ENCODE assay signal across 15 mouse cellular contexts in the genomic region with DNA sequence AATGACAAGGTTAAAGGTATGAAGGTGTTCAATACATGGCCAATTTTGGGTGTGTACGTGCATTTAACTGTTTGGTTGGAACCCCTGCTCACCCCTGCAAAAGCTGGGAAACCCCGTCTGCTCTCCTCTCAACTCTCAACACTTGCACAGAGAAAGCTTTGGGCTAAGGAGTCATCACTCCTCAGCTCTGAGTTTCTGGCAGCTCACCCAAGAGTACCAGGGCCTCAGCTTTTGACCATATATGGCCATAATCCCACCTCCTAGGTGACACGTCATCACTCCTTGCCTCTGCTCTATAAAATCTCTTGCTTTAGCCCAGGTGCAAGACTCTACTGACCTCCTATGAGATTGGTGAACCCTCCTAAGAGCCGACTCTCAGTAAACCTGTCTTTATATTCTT.
"Had no signal": no experiment of that assay in that cellular context is flagged by ENCODE, and none has a peak within 500 bp of the region (broad histone marks: within the 10 kb centered on the region; RNA-seq: fewer than 3 reads in every experiment).

No protein-coding gene starts in this region.

- H3K27me3 ChIP-seq: stomach, embryonic 15.5 days had no signal

- DNase-seq: lung, adult 18-20 months; lung, embryonic 14.5 days; lung, postnatal 10 days; lung, postnatal 4 days; midbrain, embryonic 14.5 days; right cerebral cortex, postnatal 14 days; thymus, adult 2 months; thymus, postnatal 25 days; thymus, postnatal 4 days had no signal

- H3K36me3 ChIP-seq: midbrain, embryonic 10.5 days; midbrain, embryonic 12.5 days; neural tube, embryonic 13.5 days; stomach, embryonic 15.5 days had no signal

- H3K4me2 ChIP-seq: lung, embryonic 14.5 days; midbrain, embryonic 12.5 days; neural tube, embryonic 13.5 days; stomach, embryonic 15.5 days had no signal

- H3K4me3 ChIP-seq: midbrain, embryonic 10.5 days; midbrain, embryonic 12.5 days; neural tube, embryonic 13.5 days; stomach, embryonic 15.5 days had no signal

- ATAC-seq: midbrain, embryonic 16.5 days had no signal

- H3K9me3 ChIP-seq: midbrain, embryonic 10.5 days; midbrain, embryonic 12.5 days; neural tube, embryonic 13.5 days; stomach, embryonic 15.5 days had no signal

- H3K9ac ChIP-seq: lung, embryonic 14.5 days; midbrain, embryonic 12.5 days; neural tube, embryonic 13.5 days; stomach, embryonic 15.5 days had no signal

- H3K27ac ChIP-seq: midbrain, embryonic 10.5 days; midbrain, embryonic 12.5 days; neural tube, embryonic 13.5 days; stomach, embryonic 15.5 days; stomach, postnatal 0 days had no signal
